In genomic region chr6:127330015-127330705, GRCm38 (mm10) we compare ENCODE assay signal across 8 mouse cellular contexts.
DNase-seq lines count a peak whose midpoint lies in the region; ATAC-seq and TF ChIP-seq lines count a peak whose summit lies in the region.

No protein-coding gene starts in this region.

- H3K79me2 ChIP-seq in MEL (ENCODE audit: control insufficient read depth, insufficient read depth, low read length, poor library complexity): no peaks in the 10 kb centered on the region; the same call in 1 of the 2 replicates

- peaks cover 0 to 17% of the 10 kb centered on the region in 2 experiments; a peak in 3 of 4 replicates for H3K4me1 ChIP-seq in MEL (ENCODE audit: control insufficient read depth in 1 of 2, insufficient read depth in 2 of 2, low read length in 2 of 2)
- no peaks in the 10 kb centered on the region for H3K4me1 ChIP-seq in cerebellum, adult 2 months (ENCODE audit: control insufficient read depth, insufficient read depth, low read length)
- peaks cover 15% of the 10 kb centered on the region for H3K4me1 ChIP-seq in forebrain, postnatal 0 days (ENCODE audit: insufficient read depth)
- peaks cover 44% of the 10 kb centered on the region for H3K4me1 ChIP-seq in lung, embryonic 16.5 days (replicated peaks; ENCODE audit: control insufficient read depth, insufficient read depth, low read length)

- under 1% methylated on average over 46 of the region's 46 CpGs for WGBS in cerebellum, adult 2 months
- under 1% methylated on average over 46 of the region's 46 CpGs for WGBS in forebrain, postnatal 0 days
- under 1% methylated on average over 46 of the region's 46 CpGs for WGBS in lung, embryonic 16.5 days

- peak overlapping the region; percentile 57 for H3K9ac ChIP-seq in MEL (ENCODE audit: control insufficient read depth, low read depth, low read length, poor library complexity, severe bottlenecking)
- H3K9ac ChIP-seq in forebrain, postnatal 0 days: peak overlapping the region; percentile 66
- peak overlapping the region; percentile 67 for H3K9ac ChIP-seq in lung, embryonic 16.5 days (ENCODE audit: low read length)

- H3K27ac ChIP-seq in MEL (ENCODE audit: control insufficient read depth, low read depth, low read length): peak overlapping the region; percentile 7; the same call in 1 of the 2 replicates
- peak overlapping the region; percentile 51 for H3K27ac ChIP-seq in cerebellum, adult 2 months (ENCODE audit: insufficient read depth, low read length)
- H3K27ac ChIP-seq in forebrain, postnatal 0 days (ENCODE audit: low read depth, low read length): peak overlapping the region; percentile 79
- peak overlapping the region; percentile 99 for H3K27ac ChIP-seq in lung, embryonic 16.5 days (ENCODE audit: low read length)

- no peak for TF ChIP-seq POLR2A in MEL (IDR thresholded peaks at IDR 0.05; ENCODE audit: control insufficient read depth in 1 of 2, insufficient read depth in 1 of 2, low read depth in 1 of 2, low read length in 2 of 2, poor library complexity in 1 of 2)
- TF ChIP-seq POLR2A in cerebellum, adult 2 months (IDR thresholded peaks at IDR 0.05; ENCODE audit: borderline replicate concordance, insufficient read depth, low read length): peak; percentile 51

- peak; percentile 95 for ATAC-seq in forebrain, postnatal 0 days
- peak; percentile 82 to 87 for ATAC-seq in hematopoietic stem cell, adult 5-6 weeks (replicated peaks in 1 of 2; ENCODE audit: insufficient read depth in 1 of 2, low FRiP score in 2 of 2, low TSS enrichment in 1 of 2, low read depth in 1 of 2, poor library complexity in 2 of 2, severe bottlenecking in 2 of 2)
- peak; percentile 95 for ATAC-seq in lung, embryonic 16.5 days (ENCODE audit: low read depth)

- TF ChIP-seq EP300 in MEL (IDR thresholded peaks at IDR 0.05; ENCODE audit: low read depth in 1 of 2, low read length in 2 of 2): no peak

- peak; percentile 66 for DNase-seq in MEL (ENCODE audit: low read depth, low spot score)
- DNase-seq in cerebellum, adult 2 months: peak; percentile 84 to 86
- peak; percentile 84 for DNase-seq in forebrain, postnatal 0 days
- DNase-seq in layer of hippocampus, adult 9-11 months: peak; percentile 70
- DNase-seq in ovary, postnatal 10 days (ENCODE audit: low spot score): peak; percentile 51
- peak; percentile 94 for DNase-seq in thymus, postnatal 0 days (ENCODE audit: low spot score)

- peak overlapping the region; percentile 55 to 65 for H3K4me3 ChIP-seq in MEL (ENCODE audit: control insufficient read depth in 1 of 2, insufficient read depth in 1 of 2, low read depth in 2 of 2, low read length in 2 of 2)
- peak overlapping the region; percentile 60 for H3K4me3 ChIP-seq in cerebellum, adult 2 months (replicated peaks; ENCODE audit: insufficient read depth, low read depth, low read length)
- H3K4me3 ChIP-seq in forebrain, postnatal 0 days (ENCODE audit: low read depth, low read length): peak overlapping the region; percentile 53
- H3K4me3 ChIP-seq in lung, embryonic 16.5 days (ENCODE audit: low read length): peak overlapping the region; percentile 43

- peaks cover 0 to 2% of the 10 kb centered on the region in 2 experiments; a peak in 1 of 4 replicates for H3K36me3 ChIP-seq in MEL (ENCODE audit: control insufficient read depth in 1 of 2, insufficient read depth in 2 of 2, low read length in 2 of 2)
- no peaks in the 10 kb centered on the region for H3K36me3 ChIP-seq in forebrain, postnatal 0 days (ENCODE audit: insufficient read depth)
- no peaks in the 10 kb centered on the region for H3K36me3 ChIP-seq in lung, embryonic 16.5 days (ENCODE audit: control insufficient read depth, insufficient read depth, low read length)

- no peaks in the 10 kb centered on the region for H3K27me3 ChIP-seq in MEL (ENCODE audit: control insufficient read depth in 1 of 2, insufficient read depth in 2 of 2, low read length in 2 of 2)
- no peaks in the 10 kb centered on the region for H3K27me3 ChIP-seq in cerebellum, adult 2 months (ENCODE audit: control insufficient read depth, insufficient read depth, low read length)
- H3K27me3 ChIP-seq in forebrain, postnatal 0 days (ENCODE audit: insufficient read depth, low read length): no peaks in the 10 kb centered on the region
- no peaks in the 10 kb centered on the region for H3K27me3 ChIP-seq in lung, embryonic 16.5 days (ENCODE audit: control insufficient read depth, insufficient read depth, low read depth, low read length)

- peak overlapping the region; percentile 82 for H3K4me2 ChIP-seq in forebrain, postnatal 0 days (ENCODE audit: low read depth)
- H3K4me2 ChIP-seq in lung, embryonic 16.5 days (ENCODE audit: low read depth, low read length): peak overlapping the region; percentile 61

- TF ChIP-seq RAD21 in MEL (IDR thresholded peaks at IDR 0.05; ENCODE audit: low read depth, low read length): no peak

- TF ChIP-seq CTCF in MEL (IDR thresholded peaks at IDR 0.05 in 2 of 3, conservative IDR thresholded peaks at IDR 0.05 in 1 of 3; ENCODE audit: control insufficient read depth in 1 of 3, insufficient read depth in 1 of 3, low read depth in 2 of 3, low read length in 3 of 3, poor library complexity in 1 of 3, severe bottlenecking in 1 of 3): no peak
- TF ChIP-seq CTCF in cerebellum, adult 2 months (IDR thresholded peaks at IDR 0.05; ENCODE audit: borderline replicate concordance, insufficient read depth, low read depth, low read length): no peak
- TF ChIP-seq CTCF in forebrain, postnatal 0 days (IDR thresholded peaks at IDR 0.05; ENCODE audit: low read depth): no peak

- no peaks in the 10 kb centered on the region for H3K9me3 ChIP-seq in MEL (replicated peaks; ENCODE audit: insufficient read depth, low read length)
- no peaks in the 10 kb centered on the region for H3K9me3 ChIP-seq in forebrain, postnatal 0 days (ENCODE audit: low read length)
- H3K9me3 ChIP-seq in lung, embryonic 16.5 days (ENCODE audit: control insufficient read depth, low read length): no peaks in the 10 kb centered on the region

TF ChIP-seq in MEL, 35 proteins besides CTCF, POLR2A, EP300 and RAD21:
- TF ChIP-seq NRF1 (IDR thresholded peaks at IDR 0.05; ENCODE audit: insufficient read depth, low read depth, low read length, poor library complexity, severe bottlenecking) (no peak), MAFK (IDR thresholded peaks at IDR 0.05; ENCODE audit: borderline replicate concordance, low read depth, low read length) (no peak), ZKSCAN1 (IDR thresholded peaks at IDR 0.05; ENCODE audit: low read depth, low read length) (no peak), BHLHE40 (IDR thresholded peaks at IDR 0.05; ENCODE audit: borderline replicate concordance, low read depth, low read length) (no peak), E2F4 (IDR thresholded peaks at IDR 0.05; ENCODE audit: borderline replicate concordance, low read depth, low read length) (no peak), USF1 (IDR thresholded peaks at IDR 0.05; ENCODE audit: low read depth, low read length) (no peak)

Comparison
In these comparisons a context has a peak if more than half of its experiments do, and no peak if none do; other contexts are left out.
1. Peak in every context shown above with its lines: DNase-seq, ATAC-seq, H3K4me3 ChIP-seq and H3K27ac ChIP-seq.
2. H3K27ac ChIP-seq: peak in every context shown above with its lines; median percentile 99 in lung, embryonic 16.5 days; 79 in forebrain, postnatal 0 days; 51 in cerebellum, adult 2 months; 7 in MEL.